In the genomic region with DNA sequence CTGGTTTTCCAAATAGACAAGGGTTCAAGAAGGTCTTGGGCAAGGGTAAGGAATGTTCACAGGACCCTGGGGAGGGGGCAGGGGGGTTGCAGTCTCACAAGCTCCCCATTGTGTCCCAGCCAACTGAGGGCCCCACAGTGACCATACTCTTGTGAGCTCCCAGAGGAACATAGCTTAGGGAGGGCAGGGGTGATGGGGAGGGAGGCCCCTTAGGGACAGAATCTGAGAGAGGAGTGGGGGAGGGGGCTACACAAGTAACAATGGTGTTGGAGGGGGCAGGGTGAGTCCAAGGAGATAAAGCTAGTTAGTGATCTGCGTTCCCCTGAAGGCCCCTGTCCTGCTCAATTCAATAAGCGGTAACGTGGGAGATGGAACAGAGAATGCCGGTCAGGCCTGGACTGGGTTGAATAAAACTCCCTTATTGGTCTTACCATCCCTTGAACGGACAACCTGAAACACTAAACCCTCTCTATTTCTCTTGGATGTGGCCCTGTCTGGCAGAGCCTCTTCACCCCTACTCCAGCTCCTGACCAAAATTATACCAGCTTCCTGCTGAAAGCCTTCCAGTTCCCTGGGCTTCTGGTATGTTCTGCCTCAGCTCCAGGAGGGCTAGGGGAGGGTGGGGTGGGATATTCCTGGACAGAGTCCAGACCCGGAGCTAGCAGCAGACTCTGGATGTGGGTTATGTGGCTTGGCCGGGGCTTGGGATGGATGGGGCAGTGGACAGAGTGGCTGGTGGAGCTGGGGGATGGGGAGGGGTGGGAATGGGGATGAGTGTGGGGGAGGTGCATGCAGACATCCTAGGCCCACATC, we compare ENCODE assay signal across 11 mouse cellular contexts. TPM values are rescaled to one million over a fixed set of nuclear protein-coding genes. Genes with fewer than 3 reads are reported as not detected.
DNase-seq lines count a peak whose midpoint lies in the region; ATAC-seq lines count a peak whose summit lies in the region.
"Had no signal": no experiment of that assay in that cellular context is flagged by ENCODE, and none has a peak within 500 bp of the region (broad histone marks: within the 10 kb centered on the region; RNA-seq: fewer than 3 reads in every experiment).

No protein-coding gene starts in this region.

- peak overlapping the region; percentile 38 for H3K9ac ChIP-seq in heart, embryonic 13.5 days
- no peak overlapping the region; the same call in 1 of the 2 replicates for H3K9ac ChIP-seq in hindbrain, embryonic 11.5 days (ENCODE audit: low read depth, low read length)
- H3K9ac ChIP-seq in midbrain, embryonic 16.5 days (ENCODE audit: low read depth, low read length) = peak overlapping the region; percentile 1; the same call in 1 of the 2 replicates

- no peaks in the 10 kb centered on the region for H3K27me3 ChIP-seq in heart, embryonic 13.5 days (replicated peaks)
- H3K27me3 ChIP-seq in hindbrain, embryonic 11.5 days (ENCODE audit: control insufficient read depth, insufficient read depth, low read length) = no peaks in the 10 kb centered on the region
- H3K27me3 ChIP-seq in midbrain, embryonic 16.5 days (ENCODE audit: control insufficient read depth, insufficient read depth, low read depth, low read length) = no peaks in the 10 kb centered on the region

- ATAC-seq in heart, embryonic 13.5 days (ENCODE audit: extremely low read depth, insufficient number of reproducible peaks, low FRiP score, low TSS enrichment) = peak; percentile 23; the same call in 1 of the 2 replicates
- peak; percentile 21 for ATAC-seq in hindbrain, embryonic 11.5 days (ENCODE audit: low FRiP score)
- ATAC-seq in midbrain, embryonic 16.5 days = no peak

- no peak for DNase-seq in heart, adult 18-20 months
- peak; percentile 64 for DNase-seq in hindbrain, embryonic 11.5 days (ENCODE audit: low spot score)
- DNase-seq in right cerebral cortex, postnatal 36 days (ENCODE audit: low spot score in 2 of 2) = no peak
- no peak for DNase-seq in adrenal gland, adult 2 months
- no peak for DNase-seq in layer of hippocampus, postnatal 10 days (ENCODE audit: low spot score in 2 of 2)
- DNase-seq: cerebellum, postnatal 36 days; thymus, adult 2 months had no signal

- no peaks in the 10 kb centered on the region for H3K36me3 ChIP-seq in heart, embryonic 13.5 days
- no peaks in the 10 kb centered on the region for H3K36me3 ChIP-seq in hindbrain, embryonic 11.5 days (ENCODE audit: control insufficient read depth, insufficient read depth, low read length)
- no peaks in the 10 kb centered on the region for H3K36me3 ChIP-seq in midbrain, embryonic 16.5 days (ENCODE audit: control insufficient read depth, insufficient read depth, low read length)

- H3K9me3 ChIP-seq in heart, embryonic 13.5 days = no peaks in the 10 kb centered on the region
- H3K9me3 ChIP-seq in hindbrain, embryonic 11.5 days (ENCODE audit: control insufficient read depth, low read length) = no peaks in the 10 kb centered on the region
- H3K9me3 ChIP-seq in midbrain, embryonic 16.5 days (replicated peaks; ENCODE audit: control insufficient read depth, low read length, poor library complexity, severe bottlenecking) = no peaks in the 10 kb centered on the region

- H3K4me3 ChIP-seq in heart, embryonic 13.5 days = no peak overlapping the region
- no peak overlapping the region for H3K4me3 ChIP-seq in brown adipose tissue, adult 24 weeks (ENCODE audit: insufficient read depth, low read depth, low read length)
- no peak overlapping the region for H3K4me3 ChIP-seq in hindbrain, embryonic 11.5 days (ENCODE audit: low read depth, low read length)
- H3K4me3 ChIP-seq in midbrain, embryonic 16.5 days (ENCODE audit: low read depth, low read length) = no peak overlapping the region

- 22% methylated on average over 7 of the region's 7 CpGs for WGBS in heart, embryonic 13.5 days
- 23% methylated on average over 6 of the region's 7 CpGs for WGBS in hindbrain, embryonic 11.5 days
- 13% methylated on average over 7 of the region's 7 CpGs for WGBS in midbrain, embryonic 16.5 days

- peak overlapping the region; percentile 80 for H3K27ac ChIP-seq in heart, embryonic 13.5 days (replicated peaks)
- peak overlapping the region; percentile 58 for H3K27ac ChIP-seq in brown adipose tissue, adult 24 weeks (replicated peaks; ENCODE audit: low read depth, low read length)
- peak overlapping the region; percentile 79 for H3K27ac ChIP-seq in hindbrain, embryonic 11.5 days (ENCODE audit: low read depth, low read length)
- H3K27ac ChIP-seq in midbrain, embryonic 16.5 days (ENCODE audit: low read length) = no peak overlapping the region

- peaks cover 91% of the 10 kb centered on the region for H3K4me1 ChIP-seq in heart, embryonic 13.5 days
- H3K4me1 ChIP-seq in brown adipose tissue, adult 24 weeks (ENCODE audit: control insufficient read depth, insufficient read depth, insufficient read length, low read length) = peaks cover 27% of the 10 kb centered on the region
- H3K4me1 ChIP-seq in hindbrain, embryonic 11.5 days (replicated peaks; ENCODE audit: control insufficient read depth, insufficient read depth, low read length) = peaks cover 55% of the 10 kb centered on the region
- H3K4me1 ChIP-seq in midbrain, embryonic 16.5 days (ENCODE audit: control insufficient read depth, insufficient read depth, low read length) = peaks cover 60% of the 10 kb centered on the region

- no peak overlapping the region for H3K4me2 ChIP-seq in heart, embryonic 13.5 days
- no peak overlapping the region for H3K4me2 ChIP-seq in hindbrain, embryonic 11.5 days (replicated peaks; ENCODE audit: low read depth, low read length)
- no peak overlapping the region for H3K4me2 ChIP-seq in midbrain, embryonic 16.5 days (ENCODE audit: low read length)

RNA-seq across cellular contexts. Expression of a gene that starts 50.6 kb away (rescaled TPM):
- polyA plus RNA-seq in heart, embryonic 13.5 days (2015; fragmentation: Nextera tagmentation; extraction: Ambion mirVana) = 41.7 and 43.2 TPM in 2 replicates
- total RNA-seq in heart, adult 18-20 months (2021) = 10 to 100 TPM; 11.7 to 13.3 TPM
- 136 and 163 TPM in 2 replicates for polyA plus RNA-seq in brown adipose tissue, adult 24 weeks (2012; ENCODE audit: insufficient read depth, insufficient read length, missing spikeins)
- 61.0 and 71.4 TPM in 2 replicates for polyA plus RNA-seq in hindbrain, embryonic 11.5 days (2014; fragmentation: Nextera tagmentation; extraction: Ambion mirVana)
- polyA plus RNA-seq in midbrain, embryonic 16.5 days (2015; fragmentation: Nextera tagmentation; extraction: Ambion mirVana) = 20.1 and 21.2 TPM in 2 replicates
- 10 to 100 TPM; 48.1 to 57.7 TPM for total RNA-seq in adrenal gland, adult 2 months (2021)
- polyA plus RNA-seq in adrenal gland, adult 2 months (2012; rRNA removed) = 156 and 192 TPM in 2 replicates
- 10 to 100 TPM; 53.3 to 55.7 TPM for total RNA-seq in layer of hippocampus, postnatal 10 days (2021)
- total RNA-seq: hematopoietic stem cell, adult 5-6 weeks had no signal
